Mouse (Mus musculus) CH12.LX (cell line): ENCODE results near the gene Efnb1. TPM values are rescaled to one million over a fixed set of nuclear protein-coding genes. Genes with fewer than 3 reads are reported as not detected.

Experiments
- DNase-seq: peaks from one replicate; pipeline ENCODE4 v3.0.0-alpha.2; 2013; ENCODE audit errors: extremely low read depth
- H3K27ac ChIP-seq: 2 replicates; pipeline ENCODE4 v1.5.1; 2012; ENCODE audit warnings: low read depth, mild to moderate bottlenecking, control low read depth, moderate library complexity; ENCODE audit not compliant: insufficient read depth
- H3K27me3 ChIP-seq: replicated peaks from 2 replicates; pipeline ENCODE3; 2012; ENCODE audit warnings: inconsistent platforms
- H3K36me3 ChIP-seq, 2 experiments: replicated peaks in 1 of 2; 2 replicates each; pipeline versions ENCODE3 to v1.6.1; 2012; ENCODE audit warnings: inconsistent platforms in 1 of 2, low read length in 1 of 2, mild to moderate bottlenecking in 1 of 2, mixed read lengths in 1 of 2, moderate library complexity in 1 of 2; ENCODE audit not compliant: control insufficient read depth in 1 of 2, insufficient read depth in 1 of 2
- H3K4me1 ChIP-seq, 2 experiments: 2 replicates each; pipeline ENCODE4 v1.6.1; 2012; ENCODE audit warnings: inconsistent platforms in 1 of 2, moderate library complexity in 1 of 2; ENCODE audit not compliant: insufficient read depth in 2 of 2, control insufficient read depth in 1 of 2
- H3K4me2 ChIP-seq: 2 replicates; pipeline ENCODE4 v1.6.1; 2012; ENCODE audit warnings: low read depth, mild to moderate bottlenecking, control low read depth; ENCODE audit not compliant: poor library complexity, insufficient read depth, severe bottlenecking
- H3K4me3 ChIP-seq, 3 experiments: fragments of 150-350 bp in 1 of 3; sonication (generic) in 1 of 3; replicated peaks in 1 of 3; 2 replicates each; pipeline versions ENCODE3 to v1.5.1; 2011 to 2012; ENCODE audit warnings: low read depth in 2 of 3, low read length in 2 of 3, mild to moderate bottlenecking in 2 of 3, moderate library complexity in 2 of 3, control low read depth in 1 of 3, improper control_type of control experiment in 1 of 3, inconsistent platforms in 1 of 3, mixed read lengths in 1 of 3; ENCODE audit not compliant: poor library complexity in 1 of 3
- H3K79me2 ChIP-seq: replicated peaks from 2 replicates; pipeline ENCODE4 v1.6.1; 2012; ENCODE audit warnings: mild to moderate bottlenecking, moderate library complexity; ENCODE audit not compliant: control insufficient read depth, poor library complexity, insufficient read depth, severe bottlenecking; ENCODE audit errors: extremely low read depth
- H3K9ac ChIP-seq: 2 replicates; pipeline ENCODE4 v1.6.1; 2012; ENCODE audit warnings: low read depth, mild to moderate bottlenecking, control low read depth, moderate library complexity; ENCODE audit not compliant: insufficient read depth
- H3K9me3 ChIP-seq: replicated peaks from 2 replicates; pipeline ENCODE3; 2012; ENCODE audit warnings: low read length, inconsistent platforms, mixed read lengths
- CHD1 ChIP-seq: IDR thresholded peaks from 2 replicates; pipeline ENCODE4 v1.6.1; 2012; ENCODE audit warnings: low read depth, low read length, improper control_type of control experiment, inconsistent platforms
- E2F4 ChIP-seq: IDR thresholded peaks from 2 replicates; pipeline ENCODE4 v1.6.1; 2011; ENCODE audit warnings: low read depth, low read length, improper control_type of control experiment; ENCODE audit not compliant: insufficient replicate concordance
- EP300 ChIP-seq: IDR thresholded peaks from 2 replicates; pipeline ENCODE4 v1.6.1; 2011; ENCODE audit warnings: low read length, improper control_type of control experiment
- ETS1 ChIP-seq: conservative IDR thresholded peaks from 2 replicates; pipeline ENCODE4 v1.6.1; 2012; ENCODE audit warnings: low read depth, mild to moderate bottlenecking, inconsistent platforms, low read length, improper control_type of control experiment, moderate library complexity
- GABPA ChIP-seq: IDR thresholded peaks from 2 replicates; pipeline ENCODE4 v1.6.1; 2012; ENCODE audit warnings: low read depth, low read length, improper control_type of control experiment, inconsistent platforms; ENCODE audit not compliant: insufficient replicate concordance
- IRF4 ChIP-seq: IDR thresholded peaks from 2 replicates; pipeline ENCODE4 v1.6.1; 2014; ENCODE audit warnings: low read depth, mild to moderate bottlenecking, inconsistent platforms, low read length, improper control_type of control experiment
- MAX ChIP-seq: IDR thresholded peaks from 2 replicates; pipeline ENCODE4 v1.6.1; 2011; ENCODE audit warnings: low read length, improper control_type of control experiment
- MEF2A ChIP-seq: IDR thresholded peaks from 2 replicates; pipeline ENCODE4 v1.6.1; 2014; ENCODE audit warnings: low read depth, mild to moderate bottlenecking, inconsistent platforms, low read length, improper control_type of control experiment, borderline replicate concordance
- MYC ChIP-seq: IDR thresholded peaks from 2 replicates; pipeline ENCODE4 v1.6.1; 2011; ENCODE audit warnings: low read depth, mild to moderate bottlenecking, improper control_type of control experiment, low read length
- NRF1 ChIP-seq: IDR thresholded peaks from 2 replicates; pipeline ENCODE4 v1.6.1; 2014; ENCODE audit warnings: low read depth, mild to moderate bottlenecking, inconsistent platforms, low read length, improper control_type of control experiment, moderate library complexity
- PAX5 ChIP-seq: IDR thresholded peaks from 2 replicates; pipeline ENCODE4 v1.6.1; 2012; ENCODE audit warnings: low read length, inconsistent platforms, mixed read lengths
- POLR2A ChIP-seq: IDR thresholded peaks from 2 replicates; pipeline ENCODE4 v1.6.1; 2011; ENCODE audit warnings: low read depth, mild to moderate bottlenecking, improper control_type of control experiment, low read length
- SIN3A ChIP-seq: IDR thresholded peaks from 2 replicates; pipeline ENCODE4 v1.6.1; 2012; ENCODE audit warnings: low read length, improper control_type of control experiment, inconsistent platforms
- SMC3 ChIP-seq: IDR thresholded peaks from 2 replicates; pipeline ENCODE4 v1.6.1; 2011; ENCODE audit warnings: low read depth, low read length, improper control_type of control experiment
- TBP ChIP-seq: conservative IDR thresholded peaks from 2 replicates; pipeline ENCODE4 v1.6.1; 2011; ENCODE audit warnings: low read depth, low read length, improper control_type of control experiment
- TCF12 ChIP-seq: IDR thresholded peaks from 2 replicates; pipeline ENCODE4 v1.6.1; 2014; ENCODE audit warnings: low read depth, mild to moderate bottlenecking, inconsistent platforms, low read length, improper control_type of control experiment
- USF2 ChIP-seq: conservative IDR thresholded peaks from 2 replicates; pipeline ENCODE4 v1.6.1; 2011; ENCODE audit warnings: low read depth, low read length, improper control_type of control experiment
- ZKSCAN1 ChIP-seq: IDR thresholded peaks from 2 replicates; pipeline ENCODE4 v1.6.1; 2012; ENCODE audit warnings: low read depth, inconsistent platforms, low read length, improper control_type of control experiment, borderline replicate concordance
- ZMIZ1 ChIP-seq: IDR thresholded peaks from 2 replicates; pipeline ENCODE4 v1.6.1; 2012; ENCODE audit warnings: low read depth, mild to moderate bottlenecking, inconsistent platforms, low read length, improper control_type of control experiment
- ZNF384 ChIP-seq: IDR thresholded peaks from 2 replicates; pipeline ENCODE4 v1.6.1; 2012; ENCODE audit warnings: low read depth, low read length, improper control_type of control experiment, inconsistent platforms
- dilution Hi-C: fragments of 300-500 bp; cut with MboI; formaldehyde crosslinking; loops from 2 replicates; pipeline ENCODE4 v1.14.3; 2020; ENCODE audit warnings: low sequenced_read_pairs; ENCODE audit not compliant: extremely low pct_unique_long_range_greater_than_20kb, extremely low pct_ligation_motif_present
- in situ Hi-C: fragments of 300-500 bp; cut with MboI; formaldehyde crosslinking; loops from 3 replicates; pipeline ENCODE4 v1.14.3; 2019; ENCODE audit warnings: low sequenced_read_pairs, low pct_ligation_motif_present, low pct_unique_long_range_greater_than_20kb, mixed read lengths
- polyA plus RNA-seq: library from polyadenylated mRNA; unstranded; fragments of >175 nt; gene quantifications from 2 replicates; pipeline ENCODE4 v1.2.1, GENCODE M21; 2012; ENCODE audit warnings: low read depth; ENCODE audit not compliant: insufficient read length
- total RNA-seq, 2 experiments: library from RNA; depleted of rRNA; stranded (reverse); fragments of 300-350 nt in 1 of 2; fragments of >200 nt in 1 of 2; gene quantifications; 2 replicates each; pipeline ENCODE4 v1.2.3; 2012 to 2014

The Efnb1 gene
- total and polyA plus RNA-seq, 3 experiments = 1.2 to 1.8 (median 1.4) TPM

DNA sequence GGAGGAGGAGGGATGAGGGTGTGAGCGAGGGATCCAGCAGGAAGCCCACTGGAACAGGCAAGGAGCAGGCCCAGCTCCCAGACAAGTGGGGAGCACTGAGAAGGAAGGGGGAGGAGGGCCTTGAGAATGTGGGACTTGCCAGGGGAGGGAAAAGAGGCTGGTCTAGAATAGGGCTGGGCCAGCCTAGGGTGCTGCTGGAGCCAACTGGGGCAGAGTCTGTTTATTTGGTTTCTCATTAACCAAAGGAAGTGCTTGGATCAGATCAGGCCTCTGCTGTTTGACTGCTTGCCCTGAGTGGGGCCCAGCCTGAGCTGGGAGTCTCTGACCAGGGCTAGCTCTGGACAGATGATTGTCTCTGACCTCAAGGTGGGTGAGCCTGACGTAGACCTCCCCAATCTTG is 14.0 kb downstream of the Efnb1 start:
- in situ Hi-C loops (loop anchor here (25.0 kb wide), 2 partner anchors 262 to 437 kb away; no protein-coding TSS in a partner anchor), dilution Hi-C loops (no loop called here)
- no peak for DNase-seq
- Histone ChIP-seq H3K4me3 (no peak overlapping the region), H3K27ac (no peak overlapping the region), H3K36me3 (peaks cover 0 to 20% of the 10 kb centered on the region in 2 experiments), H3K9ac (no peak overlapping the region), H3K9me3 (peaks cover 3% of the 10 kb centered on the region), H3K4me2 (no peak overlapping the region), H3K27me3 (no peaks in the 10 kb centered on the region), H3K79me2 (no peaks in the 10 kb centered on the region), H3K4me1 (peaks cover 0 to 14% of the 10 kb centered on the region in 2 experiments; a peak in 2 of 4 replicates)
- TF ChIP-seq EP300 = no peak

GRCm38 (mm10) chrX:99150712-99151111 is 14.8 kb downstream of the Efnb1 start:
- Histone ChIP-seq H3K4me3 (no peak overlapping the region), H3K27ac (no peak overlapping the region)
- dilution Hi-C loops = no loop called here

GRCm38 (mm10) chrX:99151434-99151833 is 15.5 kb downstream of the Efnb1 start:
- dilution Hi-C loops = no loop called here
- no peaks in the 10 kb centered on the region for H3K79me2 ChIP-seq
- peaks cover 3% of the 10 kb centered on the region for H3K9me3 ChIP-seq
- H3K27me3 ChIP-seq = no peaks in the 10 kb centered on the region
- no peak overlapping the region for H3K9ac ChIP-seq
- no peak overlapping the region for H3K4me2 ChIP-seq
- DNase-seq = no peak
- H3K4me3 ChIP-seq = no peak overlapping the region
- peaks cover 0 to 14% of the 10 kb centered on the region in 2 experiments; a peak in 2 of 4 replicates for H3K4me1 ChIP-seq
- in situ Hi-C loops = no loop called here
- H3K36me3 ChIP-seq = peaks cover 0 to 12% of the 10 kb centered on the region in 2 experiments
- TF ChIP-seq PAX5 (no peak), GABPA (no peak), IRF4 (no peak), ZNF384 (no peak), SIN3A (no peak), NRF1 (no peak), ZMIZ1 (no peak), TCF12 (no peak), MAX (no peak), SMC3 (no peak), POLR2A (no peak), TBP (no peak), USF2 (no peak), ZKSCAN1 (no peak), MYC (no peak)
- TF ChIP-seq, all 38 proteins: peak for 0
- no peak overlapping the region for H3K27ac ChIP-seq

More at GRCm38 (mm10) chrX:99150712-99151111, 14.8 kb downstream of the Efnb1 start:
- no peak for DNase-seq
- no peak for TF ChIP-seq NRF1
- TF ChIP-seq ZMIZ1 = no peak
- no peak for TF ChIP-seq USF2
- TF ChIP-seq ZKSCAN1 = no peak
- no peak for TF ChIP-seq ETS1
- TF ChIP-seq E2F4 = no peak
- no peak for TF ChIP-seq IRF4
- no peak for TF ChIP-seq MEF2A
- TF ChIP-seq CHD1 = no peak
- TF ChIP-seq PAX5 = no peak
- TF ChIP-seq, all 38 proteins: peak for 0
- Histone ChIP-seq H3K27me3 (no peaks in the 10 kb centered on the region), H3K4me2 (no peak overlapping the region), H3K4me1 (peaks cover 0 to 14% of the 10 kb centered on the region in 2 experiments; a peak in 2 of 4 replicates), H3K9ac (no peak overlapping the region), H3K79me2 (no peaks in the 10 kb centered on the region), H3K9me3 (peaks cover 3% of the 10 kb centered on the region), H3K36me3 (peaks cover 0 to 16% of the 10 kb centered on the region in 2 experiments)
- in situ Hi-C loops = no loop called here
